8 mouse cellular contexts compared by ENCODE assay signal in the genomic region with DNA sequence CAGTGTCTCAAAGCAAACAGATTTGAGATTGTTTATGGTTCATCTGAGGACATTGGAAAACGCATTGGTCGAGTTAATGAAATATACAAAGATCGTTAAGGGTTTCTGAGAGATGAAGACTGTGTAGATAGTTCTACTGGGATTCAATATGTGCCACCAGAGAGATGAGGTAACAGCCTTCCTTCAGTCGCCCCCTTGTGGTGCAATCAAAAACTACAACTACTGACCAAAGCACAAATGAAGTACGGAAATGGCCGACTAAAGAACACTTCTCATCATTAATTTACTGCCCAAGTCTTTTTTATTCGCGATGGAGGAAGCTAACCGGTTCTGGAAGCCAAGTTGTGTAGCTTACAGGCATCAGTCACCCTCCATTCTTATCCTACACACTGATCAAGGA.
DNase-seq lines count a peak whose midpoint lies in the region; ATAC-seq and TF ChIP-seq lines count a peak whose summit lies in the region.

No protein-coding gene starts in this region.

- H3K4me3 ChIP-seq in megakaryocyte, embryonic 14.5 days (replicated peaks) = peak overlapping the region; percentile 56
- H3K4me3 ChIP-seq in cortical plate, adult 2 months (ENCODE audit: insufficient read depth, low read length) = no peak overlapping the region

- H3K4me1 ChIP-seq in megakaryocyte, embryonic 14.5 days = peaks cover 4% of the 10 kb centered on the region; the same call in 1 of the 2 replicates
- H3K4me1 ChIP-seq in cortical plate, adult 2 months (ENCODE audit: control insufficient read depth, insufficient read depth, low read length) = peaks cover 1% of the 10 kb centered on the region; the same call in 1 of the 2 replicates

- H3K9me3 ChIP-seq in megakaryocyte, embryonic 14.5 days = no peaks in the 10 kb centered on the region

- H3K27ac ChIP-seq in cortical plate, adult 2 months (ENCODE audit: insufficient read depth, low read length) = no peak overlapping the region

- TF ChIP-seq POLR2A in cortical plate, adult 2 months (IDR thresholded peaks at IDR 0.05; ENCODE audit: extremely low read depth, insufficient read depth, low read length) = no peak

- TF ChIP-seq CTCF in cortical plate, adult 2 months (IDR thresholded peaks at IDR 0.05; ENCODE audit: extremely low read depth, insufficient read depth, low read length) = peak; percentile 59

- no peaks in the 10 kb centered on the region for H3K36me3 ChIP-seq in megakaryocyte, embryonic 14.5 days (replicated peaks; ENCODE audit: low read length)

- intact Hi-C loops in heart, postnatal 36 days (cut with DNase I) = loop anchor here (5.0 kb wide), 1 partner anchor 1019 kb away; a partner anchor contains a TSS
- intact Hi-C loops in left cerebral cortex, postnatal 4 days (cut with DNase I) = loop anchor here (5.0 kb wide), 1 partner anchor 1019 kb away; a partner anchor contains a TSS

- ATAC-seq in megakaryocyte, adult 5-6 weeks (ENCODE audit: poor library complexity, severe bottlenecking) = no peak

- DNase-seq in adrenal gland, adult 18-20 months (ENCODE audit: low spot score in 2 of 2) = peak; percentile 26 to 40
- DNase-seq in heart, postnatal 36 days = peak; percentile 41 to 55
- DNase-seq in left cerebral cortex, postnatal 4 days = peak; percentile 50
- DNase-seq in right cerebral cortex, postnatal 4 days = peak; percentile 73
- no peak for DNase-seq in spleen, adult 18-20 months

- no peaks in the 10 kb centered on the region for H3K27me3 ChIP-seq in megakaryocyte, embryonic 14.5 days (replicated peaks)

Comparison
In these comparisons a context has a peak if more than half of its experiments do, and no peak if none do; other contexts are left out.
1. DNase-seq: peak in adrenal gland, adult 18-20 months (2 of 2), heart, postnatal 36 days (2 of 2), left cerebral cortex, postnatal 4 days (single experiment) and right cerebral cortex, postnatal 4 days (single experiment); none in spleen, adult 18-20 months (0 of 2).